7 mouse cellular contexts compared by ENCODE assay signal in genomic region chr4:95160912-95161669, GRCm38 (mm10).
A peak's percentile ranks its signal among the peaks of the same experiment; 100 is the strongest.
DNase-seq lines count a peak whose midpoint lies in the region; ATAC-seq lines count a peak whose summit lies in the region.

No protein-coding gene starts in this region.

- H3K4me1 ChIP-seq in embryonic facial prominence, embryonic 12.5 days = 0 out of 2 replicates have a peak, but pooled peaks cover 11% of the 10 kb centered on the region
- H3K4me1 ChIP-seq in limb, embryonic 10.5 days = peaks cover 29% of the 10 kb centered on the region
- peaks cover 12% of the 10 kb centered on the region; the same call in 1 of the 2 replicates for H3K4me1 ChIP-seq in midbrain, embryonic 12.5 days

- H3K9me3 ChIP-seq in embryonic facial prominence, embryonic 12.5 days = no peaks in the 10 kb centered on the region
- no peaks in the 10 kb centered on the region for H3K9me3 ChIP-seq in limb, embryonic 10.5 days (replicated peaks)
- H3K9me3 ChIP-seq in midbrain, embryonic 12.5 days = no peaks in the 10 kb centered on the region

- peak overlapping the region; percentile 56 for H3K9ac ChIP-seq in embryonic facial prominence, embryonic 12.5 days
- H3K9ac ChIP-seq in midbrain, embryonic 12.5 days (replicated peaks) = peak overlapping the region; percentile 59

- H3K27ac ChIP-seq in embryonic facial prominence, embryonic 12.5 days = peak overlapping the region; percentile 89
- peak overlapping the region; percentile 93 for H3K27ac ChIP-seq in limb, embryonic 10.5 days
- H3K27ac ChIP-seq in midbrain, embryonic 12.5 days (replicated peaks) = peak overlapping the region; percentile 77

- ATAC-seq in embryonic facial prominence, embryonic 12.5 days (ENCODE audit: insufficient number of reproducible peaks, insufficient read depth, low FRiP score, low TSS enrichment) = peak; percentile 91
- peak; percentile 96 for ATAC-seq in midbrain, embryonic 12.5 days (ENCODE audit: low FRiP score, low read depth)

- H3K36me3 ChIP-seq in embryonic facial prominence, embryonic 12.5 days = no peaks in the 10 kb centered on the region
- H3K36me3 ChIP-seq in limb, embryonic 10.5 days = no peaks in the 10 kb centered on the region
- no peaks in the 10 kb centered on the region for H3K36me3 ChIP-seq in midbrain, embryonic 12.5 days

- peak overlapping the region; percentile 68 for H3K4me2 ChIP-seq in embryonic facial prominence, embryonic 12.5 days (replicated peaks)
- H3K4me2 ChIP-seq in midbrain, embryonic 12.5 days (replicated peaks) = peak overlapping the region; percentile 68

- WGBS in embryonic facial prominence, embryonic 12.5 days = 2% methylated on average over 52 of the region's 53 CpGs
- 1% methylated on average over 53 of the region's 53 CpGs for WGBS in limb, embryonic 10.5 days
- 1% methylated on average over 53 of the region's 53 CpGs for WGBS in midbrain, embryonic 12.5 days

- H3K27me3 ChIP-seq in embryonic facial prominence, embryonic 12.5 days = no peaks in the 10 kb centered on the region
- no peaks in the 10 kb centered on the region for H3K27me3 ChIP-seq in limb, embryonic 10.5 days (ENCODE audit: low read depth, poor library complexity, severe bottlenecking)
- peaks cover 8% of the 10 kb centered on the region for H3K27me3 ChIP-seq in midbrain, embryonic 12.5 days

- peak; percentile 94 for DNase-seq in adrenal gland, postnatal 25 days
- peak; percentile 100 for DNase-seq in heart, adult 11 months
- peak; percentile 93 for DNase-seq in kidney, adult 18-20 months
- peak; percentile 82 for DNase-seq in limb, embryonic 10.5 days (ENCODE audit: low spot score)
- peak; percentile 97 for DNase-seq in skeletal muscle tissue, adult 2 months (ENCODE audit: low read depth, low spot score)

- H3K4me3 ChIP-seq in embryonic facial prominence, embryonic 12.5 days = peak overlapping the region; percentile 45
- H3K4me3 ChIP-seq in limb, embryonic 10.5 days = peak overlapping the region; percentile 63
- H3K4me3 ChIP-seq in midbrain, embryonic 12.5 days = peak overlapping the region; percentile 51

Comparison
In these comparisons a context has a peak if more than half of its experiments do, and no peak if none do; other contexts are left out.
1. Peak in every context shown above with its lines: DNase-seq, ATAC-seq, H3K4me3 ChIP-seq and H3K27ac ChIP-seq.